Mouse (Mus musculus) stomach, embryonic 15.5 days (tissue): ENCODE results near the gene Sox6. TPM values are rescaled to one million over a fixed set of nuclear protein-coding genes. Genes with fewer than 3 reads are reported as not detected.

Experiments used
- ATAC-seq: fragments of 200-750 bp; cut with Nextera tagmentation; 2 replicates; pipeline ENCODE4 v1.8.0; 2017; ENCODE audit warnings: low read depth, moderate number of reproducible peaks, moderate TSS enrichment; ENCODE audit not compliant: insufficient read depth, low FRiP score
- H3K27ac ChIP-seq: fragments of 300-500 bp; sonication (generic); 2 replicates; pipeline ENCODE4 v1.5.1; 2015; ENCODE audit warnings: mild to moderate bottlenecking, inconsistent platforms
- H3K27me3 ChIP-seq: fragments of 300-500 bp; sonication (generic); replicated peaks from 2 replicates; pipeline ENCODE4 v1.6.1; 2015; ENCODE audit warnings: inconsistent platforms
- H3K36me3 ChIP-seq: fragments of 300-500 bp; sonication (generic); 2 replicates; pipeline ENCODE4 v1.6.1; 2015; ENCODE audit warnings: inconsistent platforms
- H3K4me1 ChIP-seq: fragments of 300-500 bp; sonication (generic); 2 replicates; pipeline ENCODE4 v1.6.1; 2015; ENCODE audit warnings: inconsistent platforms
- H3K4me2 ChIP-seq: fragments of 300-500 bp; sonication (generic); 2 replicates; pipeline ENCODE4 v1.6.1; 2015; ENCODE audit warnings: mild to moderate bottlenecking, inconsistent platforms
- H3K4me3 ChIP-seq: fragments of 300-500 bp; sonication (generic); replicated peaks from 2 replicates; pipeline ENCODE4 v1.5.1; 2015; ENCODE audit warnings: inconsistent platforms
- H3K9ac ChIP-seq: fragments of 300-500 bp; sonication (generic); 2 replicates; pipeline ENCODE4 v1.6.1; 2015; ENCODE audit warnings: inconsistent platforms
- H3K9me3 ChIP-seq: fragments of 300-500 bp; sonication (generic); 2 replicates; pipeline ENCODE4 v1.6.1; 2016; ENCODE audit warnings: inconsistent platforms
- WGBS: fragments of 180-500 bp; shearing (Covaris S2); methylation state at CpG from one replicate; pipeline ENCODE4 v1.1.7; 2015; 5-methylcytosine and 5-hydroxymethylcytosine counted together
- polyA plus RNA-seq: library from polyadenylated mRNA; unstranded; fragments of >200 nt; fragmentation: Nextera tagmentation; extraction: Ambion mirVana; gene quantifications from 2 replicates; pipeline ENCODE4 v1.2.1, GENCODE M21; 2015

Sox6 gene
- polyA plus RNA-seq, 1 experiment from 2014 or later, result 42.4 TPM

DNA sequence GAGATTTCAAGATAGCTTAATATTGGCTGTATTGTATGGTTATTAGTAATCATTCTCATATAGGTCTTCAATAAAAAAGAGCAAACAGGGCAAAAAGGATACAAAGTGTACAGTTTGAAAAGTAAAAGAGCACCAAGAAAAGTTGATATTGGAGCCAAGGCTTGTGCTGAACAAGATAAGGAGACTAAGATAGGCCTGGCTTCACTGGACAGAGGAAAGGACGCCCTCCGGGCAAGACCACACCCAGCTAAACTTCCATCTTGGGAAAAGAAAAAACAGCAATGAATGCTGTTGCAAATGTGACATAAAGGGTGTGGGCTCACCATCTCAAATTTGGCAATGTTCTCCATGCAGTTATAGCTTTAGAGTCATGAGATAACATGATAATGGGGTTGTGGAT lies 165.7 kb downstream of the Sox6 start:
- H3K27me3 ChIP-seq, result no peaks in the 10 kb centered on the region
- no peaks in the 10 kb centered on the region for H3K36me3 ChIP-seq
- no peaks in the 10 kb centered on the region for H3K9me3 ChIP-seq
- H3K27ac ChIP-seq, result no peak overlapping the region
- H3K9ac ChIP-seq, result no peak overlapping the region
- ATAC-seq, result no peak
- no peak overlapping the region for H3K4me3 ChIP-seq
- no peaks in the 10 kb centered on the region for H3K4me1 ChIP-seq
- H3K4me2 ChIP-seq, result no peak overlapping the region
- WGBS, result 89% methylated on average over 2 of the region's 2 CpGs

DNA sequence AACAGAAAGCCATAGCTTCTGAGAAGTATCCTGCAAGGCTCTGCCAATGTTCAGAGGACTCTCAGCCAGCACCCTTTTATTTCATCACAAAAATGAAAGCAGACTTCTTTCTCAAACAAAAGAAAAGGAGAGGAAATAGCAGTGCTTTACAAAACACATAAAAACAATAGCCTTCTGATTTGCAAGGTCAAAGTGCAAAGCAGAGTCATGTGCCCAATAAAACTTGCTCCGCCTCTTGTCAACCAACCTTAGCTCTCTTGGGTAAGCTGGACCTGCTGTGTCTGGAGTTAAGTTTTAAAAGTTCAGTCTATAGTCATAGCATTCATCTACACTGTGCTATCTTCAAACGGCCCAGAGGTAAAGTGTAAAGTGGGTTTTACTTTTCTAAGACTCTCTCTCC lies 170.1 kb downstream of the Sox6 start:
- Histone ChIP-seq H3K27me3 (no peaks in the 10 kb centered on the region), H3K9me3 (no peaks in the 10 kb centered on the region), H3K27ac (no peak overlapping the region; the same call in 1 of the 2 replicates), H3K4me3 (no peak overlapping the region), H3K9ac (no peak overlapping the region), H3K36me3 (no peaks in the 10 kb centered on the region), H3K4me2 (no peak overlapping the region), H3K4me1 (0 out of 2 replicates have a peak, but pooled peaks cover 3% of the 10 kb centered on the region)
- no peak for ATAC-seq
- 82% methylated on average over 2 of the region's 2 CpGs for WGBS

DNA sequence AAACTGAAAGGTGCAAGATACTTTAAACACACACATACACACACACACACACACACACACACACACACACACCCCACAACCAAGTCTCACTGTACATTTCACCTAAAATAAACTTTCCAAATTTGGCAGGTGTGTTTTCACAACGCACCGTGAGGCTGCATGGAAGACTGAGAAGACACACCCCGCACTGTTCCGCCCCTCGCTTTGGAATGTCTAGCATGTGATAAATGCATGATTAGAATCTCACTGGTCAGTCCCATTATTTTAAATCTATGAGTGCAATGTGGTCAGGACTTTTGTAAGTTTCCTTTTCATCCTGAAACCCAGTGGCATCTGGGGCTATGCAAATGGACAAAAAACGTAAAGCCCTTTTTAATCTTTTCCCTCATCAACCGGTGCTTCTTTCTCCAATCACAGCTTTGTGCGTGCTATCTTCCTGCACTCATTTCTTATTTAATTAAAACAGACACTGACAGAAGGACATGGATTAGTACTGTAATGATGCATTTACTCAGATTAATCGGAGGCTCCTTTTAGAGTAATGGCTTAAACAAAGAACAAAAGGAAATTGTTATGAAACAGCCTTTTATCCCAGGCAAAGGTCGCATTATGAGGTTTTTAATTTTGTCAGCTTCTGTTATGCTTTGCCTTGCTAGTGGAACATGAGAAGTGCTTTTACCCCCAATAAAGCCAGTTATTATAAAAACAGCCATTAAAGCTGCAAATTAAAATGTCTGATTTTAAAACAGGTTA lies 170.9 kb downstream of the Sox6 start:
- no peaks in the 10 kb centered on the region for H3K9me3 ChIP-seq
- 31% methylated on average over 10 of the region's 10 CpGs for WGBS
- H3K36me3 ChIP-seq, result no peaks in the 10 kb centered on the region
- H3K27me3 ChIP-seq, result no peaks in the 10 kb centered on the region
- H3K4me2 ChIP-seq, result no peak overlapping the region
- H3K9ac ChIP-seq, result no peak overlapping the region
- no peak overlapping the region; the same call in 1 of the 2 replicates for H3K27ac ChIP-seq
- no peak for ATAC-seq
- 0 out of 2 replicates have a peak, but pooled peaks cover 3% of the 10 kb centered on the region for H3K4me1 ChIP-seq
- no peak overlapping the region for H3K4me3 ChIP-seq

DNA sequence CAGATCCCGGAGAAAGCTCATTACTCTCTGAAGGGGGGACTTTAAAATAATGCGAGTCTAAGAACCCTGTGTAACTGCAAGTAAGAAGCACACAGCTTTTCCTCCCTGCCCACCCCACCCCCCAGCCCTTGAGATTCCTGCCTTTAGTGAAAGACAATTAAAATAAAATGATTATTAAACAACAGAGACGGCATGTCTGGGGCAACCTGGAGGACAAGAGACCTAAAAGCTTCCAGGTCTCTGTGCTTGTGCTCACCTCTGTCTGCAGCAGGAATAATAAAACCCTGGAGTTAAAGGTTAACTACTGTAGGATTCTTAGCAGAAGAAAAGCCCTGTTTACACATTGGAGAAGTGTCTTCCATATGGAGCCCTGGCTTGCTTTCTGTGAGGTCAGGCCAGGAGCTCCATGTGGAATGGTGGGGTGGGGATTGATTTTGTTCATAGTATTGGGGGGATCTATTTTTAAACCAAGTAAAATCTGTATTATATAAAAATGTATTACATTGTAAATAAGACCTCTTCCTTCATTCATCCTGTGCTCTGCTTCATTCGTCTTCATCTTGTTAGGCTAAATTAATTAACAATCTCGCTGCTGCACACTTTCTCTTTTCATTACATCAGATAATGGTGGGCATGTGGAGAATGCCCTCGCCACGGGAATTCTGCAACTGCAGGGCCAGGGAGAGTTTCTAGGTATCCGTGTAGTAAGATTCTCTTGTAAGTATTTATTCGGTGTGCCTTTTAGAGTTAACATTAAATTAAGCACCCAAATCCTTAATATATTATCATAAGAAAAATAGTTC lies 171.7 kb downstream of the Sox6 start:
- ATAC-seq, result peak; percentile 14; the same call in 1 of the 2 replicates
- Histone ChIP-seq H3K27me3 (no peaks in the 10 kb centered on the region), H3K4me1 (0 out of 2 replicates have a peak, but pooled peaks cover 3% of the 10 kb centered on the region), H3K27ac (peak overlapping the region; percentile 51; the same call in 1 of the 2 replicates), H3K4me2 (0 out of 2 replicates have a peak overlapping the region, but pooled peaks have one; percentile 19), H3K9ac (no peak overlapping the region), H3K9me3 (no peaks in the 10 kb centered on the region), H3K4me3 (no peak overlapping the region), H3K36me3 (no peaks in the 10 kb centered on the region)
- WGBS, result 37% methylated on average over 9 of the region's 9 CpGs

DNA sequence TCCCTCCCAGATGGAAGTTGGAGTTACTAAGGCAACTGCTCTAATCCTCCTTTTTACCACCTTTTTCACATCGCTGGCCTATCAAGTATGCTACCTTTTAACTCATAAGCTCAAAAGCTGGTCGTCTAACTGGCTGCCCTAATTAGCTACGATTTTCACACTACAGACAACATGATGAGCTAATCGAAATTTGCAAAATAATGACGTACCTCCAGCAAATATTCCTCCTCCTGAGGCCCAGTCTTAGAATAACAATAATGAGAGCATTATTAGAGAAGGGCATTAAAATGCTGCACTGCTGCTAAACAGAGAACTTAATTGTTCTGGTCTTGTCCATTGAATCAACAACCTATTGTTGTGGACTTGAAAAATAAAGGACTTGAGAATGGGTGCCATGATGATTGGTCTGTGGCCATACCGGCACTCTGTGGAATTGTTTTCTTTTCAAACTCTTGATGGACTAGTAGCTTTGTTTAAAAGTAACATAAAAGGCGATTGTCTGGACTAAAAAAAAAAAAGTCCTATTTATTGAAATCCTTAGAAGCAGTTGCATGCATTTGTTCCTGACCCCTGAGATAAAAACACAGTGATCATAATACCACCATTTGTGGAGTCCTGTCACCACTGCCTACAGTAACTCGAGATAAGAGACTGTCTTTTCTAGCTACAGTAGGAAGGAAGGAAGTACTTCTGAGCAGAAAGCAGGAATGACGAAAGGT lies 172.5 kb downstream of the Sox6 start:
- Histone ChIP-seq H3K27me3 (no peaks in the 10 kb centered on the region), H3K36me3 (no peaks in the 10 kb centered on the region), H3K27ac (peak overlapping the region; percentile 51; the same call in 1 of the 2 replicates), H3K9ac (no peak overlapping the region), H3K4me2 (0 out of 2 replicates have a peak overlapping the region, but pooled peaks have one; percentile 19), H3K4me1 (0 out of 2 replicates have a peak, but pooled peaks cover 3% of the 10 kb centered on the region), H3K4me3 (no peak overlapping the region), H3K9me3 (no peaks in the 10 kb centered on the region)
- ATAC-seq, result peak; percentile 22; the same call in 1 of the 2 replicates
- 51% methylated on average over 9 of the region's 9 CpGs for WGBS

DNA sequence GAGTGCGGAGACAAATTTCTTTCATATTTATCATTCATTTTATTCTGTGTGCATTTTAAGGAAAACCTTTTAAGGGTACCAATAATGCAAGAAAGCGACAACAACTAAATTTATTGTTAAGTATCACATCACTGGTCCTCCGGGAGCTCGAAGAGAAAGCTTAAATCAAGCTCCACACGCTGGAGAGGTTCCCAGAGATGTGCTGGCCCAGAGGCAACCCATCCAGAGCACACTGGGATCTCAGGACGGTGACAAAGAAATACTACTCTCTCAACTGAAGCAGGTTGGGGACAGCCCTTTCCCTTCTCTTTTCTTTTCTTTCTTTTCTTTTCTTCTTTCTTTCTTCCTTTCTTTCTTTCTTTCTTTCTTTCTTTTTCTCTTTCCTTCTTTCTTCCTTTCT lies 173.4 kb downstream of the Sox6 start:
- Histone ChIP-seq H3K36me3 (no peaks in the 10 kb centered on the region), H3K9me3 (no peaks in the 10 kb centered on the region), H3K4me2 (no peak overlapping the region), H3K4me3 (no peak overlapping the region), H3K27me3 (no peaks in the 10 kb centered on the region), H3K27ac (no peak overlapping the region), H3K4me1 (0 out of 2 replicates have a peak, but pooled peaks cover 3% of the 10 kb centered on the region), H3K9ac (no peak overlapping the region)
- ATAC-seq, result no peak
- WGBS, result 77% methylated on average over 6 of the region's 6 CpGs

DNA sequence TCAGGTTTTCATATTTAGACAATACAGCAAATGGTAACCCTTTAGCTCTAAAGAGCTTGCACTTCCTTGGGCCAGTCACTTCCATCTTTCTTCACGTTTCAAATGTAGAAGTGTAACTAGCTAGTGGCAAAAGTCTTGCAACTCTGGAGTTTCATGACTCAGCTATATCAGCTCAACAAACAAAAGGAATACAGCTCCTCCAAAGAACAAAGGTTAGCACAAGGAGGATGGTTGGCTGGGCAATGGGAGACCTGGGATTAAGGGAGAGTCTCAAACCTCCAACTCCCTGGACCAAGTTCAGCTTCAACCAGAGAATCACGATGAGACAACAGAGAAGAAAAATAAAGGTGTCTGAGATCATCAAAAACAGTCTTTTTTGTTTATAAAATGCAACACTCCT lies 174.2 kb downstream of the Sox6 start:
- H3K4me3 ChIP-seq, result no peak overlapping the region
- H3K36me3 ChIP-seq, result no peaks in the 10 kb centered on the region
- no peaks in the 10 kb centered on the region for H3K27me3 ChIP-seq
- ATAC-seq, result no peak
- no peak overlapping the region for H3K9ac ChIP-seq
- 0 out of 2 replicates have a peak, but pooled peaks cover 3% of the 10 kb centered on the region for H3K4me1 ChIP-seq
- peak overlapping the region; percentile 21; the same call in 1 of the 2 replicates for H3K27ac ChIP-seq
- 51% methylated on average over 2 of the region's 2 CpGs for WGBS
- no peaks in the 10 kb centered on the region for H3K9me3 ChIP-seq
- no peak overlapping the region for H3K4me2 ChIP-seq

DNA sequence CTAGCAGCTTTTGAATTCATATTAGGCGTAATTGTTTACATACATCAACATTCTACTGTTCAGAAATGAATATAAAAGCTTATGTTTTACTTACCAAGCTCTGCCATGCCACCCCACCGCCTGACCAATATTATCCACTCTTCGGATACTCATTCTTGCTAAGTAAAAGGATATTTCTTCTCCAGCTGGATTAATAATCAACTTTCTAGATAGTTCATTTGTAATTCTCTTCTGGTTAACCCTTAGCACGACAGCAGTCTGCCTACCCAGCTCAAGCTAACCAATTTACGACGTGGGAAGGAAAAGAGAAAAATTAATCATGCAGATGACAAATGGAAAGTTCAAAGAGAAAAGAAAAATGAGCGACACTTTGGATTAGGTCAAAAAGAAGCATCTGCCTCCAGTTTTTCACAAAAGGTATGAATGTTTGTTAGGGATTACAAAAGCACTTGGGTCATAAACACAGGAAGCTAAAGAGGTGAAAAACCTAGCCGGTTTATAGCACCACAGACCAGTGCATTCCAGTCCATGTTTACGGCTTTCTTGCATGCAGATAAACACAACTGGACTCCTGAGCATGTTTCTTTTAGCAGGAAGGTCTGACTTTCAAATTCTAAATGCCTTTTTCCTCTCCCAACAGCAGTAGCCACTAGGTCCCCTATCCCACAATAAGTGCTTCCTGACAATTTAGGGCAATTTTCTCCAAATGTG lies 178.8 kb downstream of the Sox6 start:
- ATAC-seq, result no peak
- Histone ChIP-seq H3K9me3 (no peaks in the 10 kb centered on the region), H3K36me3 (no peaks in the 10 kb centered on the region), H3K4me1 (no peaks in the 10 kb centered on the region), H3K4me2 (peak overlapping the region; percentile 13; the same call in 1 of the 2 replicates), H3K27ac (no peak overlapping the region), H3K4me3 (no peak overlapping the region), H3K27me3 (no peaks in the 10 kb centered on the region), H3K9ac (no peak overlapping the region)
- 30% methylated on average over 9 of the region's 9 CpGs for WGBS

DNA sequence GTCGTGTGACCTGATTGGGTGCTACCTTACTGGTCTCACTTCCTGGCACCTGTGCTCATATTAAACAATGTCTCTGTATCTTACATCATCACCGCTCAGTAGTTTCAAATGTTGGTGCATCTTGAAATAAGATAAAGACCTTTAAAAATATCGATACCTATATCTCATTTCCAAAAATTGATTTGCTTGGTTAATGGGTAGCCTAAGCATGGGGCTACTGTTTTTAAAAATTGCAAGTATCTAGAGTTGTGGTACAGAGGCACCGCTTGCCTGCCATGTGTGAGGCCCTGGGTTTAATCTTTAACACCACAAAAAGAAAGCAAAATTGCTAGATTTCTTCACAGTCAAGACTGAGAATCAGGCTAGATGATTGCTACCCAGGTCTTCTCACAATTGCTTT lies 187.5 kb downstream of the Sox6 start:
- Histone ChIP-seq H3K9ac (no peak overlapping the region), H3K36me3 (no peaks in the 10 kb centered on the region), H3K27ac (no peak overlapping the region), H3K4me2 (no peak overlapping the region), H3K27me3 (no peaks in the 10 kb centered on the region), H3K4me1 (no peaks in the 10 kb centered on the region), H3K4me3 (no peak overlapping the region), H3K9me3 (no peaks in the 10 kb centered on the region)
- no peak for ATAC-seq
- 85% methylated on average over 4 of the region's 4 CpGs for WGBS

DNA sequence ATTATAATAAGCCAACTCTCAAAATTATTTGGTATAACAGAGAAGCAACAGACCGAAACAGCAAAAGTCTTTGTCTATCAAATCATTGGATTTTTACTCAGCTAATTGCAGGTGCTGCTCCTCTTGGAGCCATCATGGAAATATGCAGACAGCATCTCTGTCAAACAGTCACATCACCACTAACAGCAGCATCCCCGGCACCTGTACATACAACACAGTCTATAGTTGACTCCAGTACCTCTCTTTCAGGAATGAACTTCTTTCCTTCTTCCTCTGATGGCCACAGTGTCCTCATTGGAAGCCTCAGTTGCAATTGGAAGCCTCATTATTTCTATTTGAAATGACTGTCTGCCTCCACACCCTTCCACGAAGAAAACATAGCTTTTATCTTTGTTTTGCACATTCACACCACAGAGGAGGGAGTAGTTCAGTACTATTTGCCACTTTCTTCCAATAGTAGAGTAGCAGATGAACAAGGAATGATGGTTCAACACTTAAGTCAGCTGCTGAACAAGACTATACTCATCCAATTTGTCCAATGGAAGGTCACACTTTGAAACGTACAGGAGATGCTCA lies 192.7 kb downstream of the Sox6 start:
- Histone ChIP-seq H3K4me1 (no peaks in the 10 kb centered on the region), H3K27ac (no peak overlapping the region), H3K4me2 (no peak overlapping the region), H3K4me3 (no peak overlapping the region), H3K9me3 (no peaks in the 10 kb centered on the region), H3K27me3 (no peaks in the 10 kb centered on the region), H3K36me3 (no peaks in the 10 kb centered on the region), H3K9ac (no peak overlapping the region)
- 79% methylated on average over 4 of the region's 4 CpGs for WGBS
- ATAC-seq, result peak; percentile 73; the same call in 1 of the 2 replicates

DNA sequence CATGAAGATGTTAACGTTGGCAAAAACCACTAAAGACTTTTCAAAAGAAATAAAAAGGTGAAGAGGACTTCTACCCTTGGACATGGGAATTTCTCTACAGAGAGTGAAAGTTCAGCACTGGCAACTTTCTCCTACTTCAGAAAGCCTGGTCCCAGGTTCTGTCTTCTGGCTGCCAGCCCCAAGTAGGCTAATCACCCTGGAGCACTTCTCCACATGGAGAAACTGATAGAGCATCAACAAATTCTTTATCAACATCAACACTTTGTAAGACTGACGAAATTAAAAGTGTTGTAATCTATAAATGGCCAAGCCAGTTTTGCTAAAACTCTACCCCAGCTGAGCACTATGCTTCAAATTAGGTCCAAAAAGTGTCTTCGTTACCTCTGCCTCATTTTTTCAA lies 193.7 kb downstream of the Sox6 start:
- peak; percentile 82; the same call in 1 of the 2 replicates for ATAC-seq
- Histone ChIP-seq H3K4me2 (no peak overlapping the region), H3K4me3 (no peak overlapping the region), H3K4me1 (no peaks in the 10 kb centered on the region), H3K9ac (no peak overlapping the region), H3K36me3 (no peaks in the 10 kb centered on the region), H3K27ac (no peak overlapping the region), H3K9me3 (no peaks in the 10 kb centered on the region), H3K27me3 (no peaks in the 10 kb centered on the region)
- 80% methylated on average over 3 of the region's 3 CpGs for WGBS
